Mouse (Mus musculus): Measurements from ENCODE around the gene Ttll11.

Gene Ttll11

GRCm38 (mm10) chr2:35858281-35858680 lies 121.4 kb downstream of the Ttll11 start:
- DNase-seq (ENCODE audit: low read depth in 2 of 2, low spot score in 2 of 2) = no peak

- DNase-seq (ENCODE audit: low read depth in 2 of 2, low spot score in 2 of 2) = no peak
These were observed 122.8 kb downstream of the Ttll11 start for GRCm38 (mm10) chr2:35856901-35857300.

GRCm38 (mm10) chr2:35854877-35855276 lies 124.8 kb downstream of the Ttll11 start:
- DNase-seq (ENCODE audit: low read depth in 2 of 2, low spot score in 2 of 2) = no peak

- no peak for DNase-seq (ENCODE audit: low read depth in 2 of 2, low spot score in 2 of 2)
These were observed 126.7 kb downstream of the Ttll11 start for GRCm38 (mm10) chr2:35852971-35853370.

GRCm38 (mm10) chr2:35852164-35852509 lies 127.6 kb downstream of the Ttll11 start:
- no peak for DNase-seq (ENCODE audit: low read depth in 2 of 2, low spot score in 2 of 2)

GRCm38 (mm10) chr2:35851420-35852163 lies 128.1 kb downstream of the Ttll11 start:
- DNase-seq (ENCODE audit: low read depth in 2 of 2, low spot score in 2 of 2) = no peak

GRCm38 (mm10) chr2:35849632-35850230 lies 130.0 kb downstream of the Ttll11 start:
- no peak for DNase-seq (ENCODE audit: low read depth in 2 of 2, low spot score in 2 of 2)

GRCm38 (mm10) chr2:35845611-35846504 lies 133.9 kb downstream of the Ttll11 start:
- DNase-seq (ENCODE audit: low read depth in 2 of 2, low spot score in 2 of 2) = no peak

- DNase-seq (ENCODE audit: low read depth in 2 of 2, low spot score in 2 of 2) = no peak
These were observed 135.6 kb downstream of the Ttll11 start for GRCm38 (mm10) chr2:35843896-35844690.

- DNase-seq (ENCODE audit: low read depth in 2 of 2, low spot score in 2 of 2) = no peak
These were observed 136.8 kb downstream of the Ttll11 start for GRCm38 (mm10) chr2:35842780-35843474.

- DNase-seq (ENCODE audit: low read depth in 2 of 2, low spot score in 2 of 2) = no peak
These were observed 137.8 kb downstream of the Ttll11 start for GRCm38 (mm10) chr2:35841841-35842420.

GRCm38 (mm10) chr2:35840956-35841816 lies 138.5 kb downstream of the Ttll11 start:
- no peak for DNase-seq (ENCODE audit: low read depth in 2 of 2, low spot score in 2 of 2)

- DNase-seq (ENCODE audit: low read depth in 2 of 2, low spot score in 2 of 2) = no peak
These were observed 140.8 kb downstream of the Ttll11 start for GRCm38 (mm10) chr2:35838751-35839479.

GRCm38 (mm10) chr2:35834198-35834913 lies 145.4 kb downstream of the Ttll11 start:
- no peak for DNase-seq (ENCODE audit: low read depth in 2 of 2, low spot score in 2 of 2)

- DNase-seq (ENCODE audit: low read depth in 2 of 2, low spot score in 2 of 2) = no peak
These were observed 146.2 kb downstream of the Ttll11 start for GRCm38 (mm10) chr2:35833546-35833945.

GRCm38 (mm10) chr2:35832742-35833425 lies 146.8 kb downstream of the Ttll11 start:
- no peak for DNase-seq (ENCODE audit: low read depth in 2 of 2, low spot score in 2 of 2)

- no peak for DNase-seq (ENCODE audit: low read depth in 2 of 2, low spot score in 2 of 2)
These were observed 147.7 kb downstream of the Ttll11 start for GRCm38 (mm10) chr2:35831904-35832581.
